Mouse (Mus musculus) neural tube, embryonic 12.5 days (tissue): Measurements from ENCODE around the gene Lenep. TPM values are rescaled to one million over a fixed set of nuclear protein-coding genes. Genes with fewer than 3 reads are reported as not detected.
"Not testable (repeated sequence)": the region's sequence is repeated elsewhere in the genome, so short reads cannot be mapped to it uniquely, and the experiment has no call there.

Source experiments
- ATAC-seq: fragments of 200-750 bp; cut with Nextera tagmentation; 2 replicates; pipeline ENCODE4 v1.8.0; 2017; ENCODE audit warnings: low read depth, mild to moderate bottlenecking, moderate TSS enrichment, moderate library complexity; ENCODE audit not compliant: low FRiP score
- H3K27ac ChIP-seq: fragments of 300-500 bp; sonication (generic); 2 replicates; pipeline ENCODE4 v1.5.1; 2016
- H3K27me3 ChIP-seq: fragments of 300-500 bp; sonication (generic); replicated peaks from 2 replicates; pipeline ENCODE4 v1.6.1; 2016; ENCODE audit warnings: mild to moderate bottlenecking
- H3K36me3 ChIP-seq: fragments of 300-500 bp; sonication (generic); 2 replicates; pipeline ENCODE4 v1.6.1; 2016; ENCODE audit warnings: mild to moderate bottlenecking
- H3K4me1 ChIP-seq: fragments of 300-500 bp; sonication (generic); 2 replicates; pipeline ENCODE4 v1.6.1; 2016
- H3K4me2 ChIP-seq: fragments of 300-500 bp; sonication (generic); replicated peaks from 2 replicates; pipeline ENCODE4 v1.6.1; 2016; ENCODE audit warnings: mild to moderate bottlenecking
- H3K4me3 ChIP-seq: fragments of 300-500 bp; sonication (generic); 2 replicates; pipeline ENCODE4 v1.5.1; 2016
- H3K9ac ChIP-seq: fragments of 300-500 bp; sonication (generic); 2 replicates; pipeline ENCODE4 v1.6.1; 2016; ENCODE audit warnings: mild to moderate bottlenecking
- H3K9me3 ChIP-seq: fragments of 300-500 bp; sonication (generic); 2 replicates; pipeline ENCODE4 v1.6.1; 2016; ENCODE audit warnings: mild to moderate bottlenecking
- WGBS: fragments of 180-500 bp; shearing (Covaris S2); methylation state at CpG from one replicate; pipeline ENCODE4 v1.1.7; 2016; 5-methylcytosine and 5-hydroxymethylcytosine counted together
- polyA plus RNA-seq: library from polyadenylated mRNA; unstranded; fragments of >200 nt; fragmentation: Nextera tagmentation; extraction: Ambion mirVana; gene quantifications from 2 replicates; pipeline ENCODE4 v1.2.1, GENCODE M21; 2016

The Lenep gene
- polyA plus RNA-seq, 1 experiment from 2014 or later: 0.46 TPM

- not testable (repeated sequence) for H3K9ac ChIP-seq, H3K27ac ChIP-seq, H3K27me3 ChIP-seq, H3K9me3 ChIP-seq, H3K4me2 ChIP-seq, ATAC-seq, H3K4me3 ChIP-seq
- Histone ChIP-seq H3K4me1 (peaks cover 11% of the 10 kb centered on the region), H3K36me3 (peaks cover 46% of the 10 kb centered on the region)
- 93% methylated on average over 7 of the region's 7 CpGs for WGBS
Observed at GRCm38 (mm10) chr3:89429021-89429420, 26.4 kb upstream of the Lenep start.

DNA sequence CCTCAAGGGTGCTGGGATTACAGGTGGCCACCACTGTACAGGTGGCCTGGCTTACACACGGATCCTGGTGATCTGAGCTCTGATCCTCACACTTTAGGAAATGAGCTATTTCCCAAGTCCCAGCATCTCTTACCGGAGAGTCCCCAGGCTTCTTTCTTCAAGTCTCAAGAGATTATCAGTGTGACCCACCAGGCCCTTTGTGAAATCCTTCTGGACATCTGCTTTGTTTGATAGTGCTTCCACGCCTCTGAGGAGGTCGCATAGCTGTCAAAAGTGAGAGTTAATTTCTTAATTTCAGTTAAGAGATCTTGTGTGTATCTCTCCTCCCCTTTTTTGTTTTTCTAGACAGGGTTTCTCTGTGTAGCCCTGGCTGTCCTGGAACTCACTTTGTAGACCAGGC lies 23.3 kb upstream of the Lenep start:
- Histone ChIP-seq H3K36me3 (peaks cover 29% of the 10 kb centered on the region), H3K4me3 (no peak overlapping the region), H3K9me3 (no peaks in the 10 kb centered on the region), H3K27ac (no peak overlapping the region), H3K27me3 (no peaks in the 10 kb centered on the region), H3K9ac (no peak overlapping the region), H3K4me1 (peaks cover 31% of the 10 kb centered on the region), H3K4me2 (no peak overlapping the region)
- ATAC-seq: no peak
- 88% methylated on average over 4 of the region's 4 CpGs for WGBS

DNA sequence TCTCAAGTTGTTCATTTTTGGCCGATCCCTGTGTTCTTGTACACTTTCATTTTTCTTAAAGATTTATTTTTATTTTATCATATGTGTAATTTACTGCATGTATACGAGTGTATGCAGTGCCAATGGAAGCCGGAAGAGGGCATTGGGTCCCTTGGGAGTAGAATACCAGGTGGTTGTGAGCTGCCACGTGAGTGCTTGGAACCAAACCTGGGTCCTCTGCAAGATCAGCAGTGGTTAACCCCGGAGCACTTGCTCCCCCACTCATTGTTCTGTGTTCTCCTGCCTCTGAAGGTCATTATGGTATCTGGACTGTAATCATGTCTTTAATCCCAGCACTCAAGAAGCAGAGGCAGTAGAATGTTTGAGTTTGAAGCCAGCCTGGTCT lies 22.5 kb upstream of the Lenep start:
- H3K4me1 ChIP-seq: peaks cover 30% of the 10 kb centered on the region
- H3K4me3 ChIP-seq: no peak overlapping the region
- H3K9me3 ChIP-seq: no peaks in the 10 kb centered on the region
- H3K27ac ChIP-seq: no peak overlapping the region
- no peak overlapping the region for H3K9ac ChIP-seq
- peaks cover 29% of the 10 kb centered on the region for H3K36me3 ChIP-seq
- H3K27me3 ChIP-seq: no peaks in the 10 kb centered on the region
- ATAC-seq: no peak
- 88% methylated on average over 5 of the region's 5 CpGs for WGBS
- no peak overlapping the region for H3K4me2 ChIP-seq

- H3K9ac ChIP-seq: no peak overlapping the region
- no peaks in the 10 kb centered on the region for H3K27me3 ChIP-seq
- H3K4me1 ChIP-seq: peaks cover 35% of the 10 kb centered on the region
- H3K4me2 ChIP-seq: no peak overlapping the region
- no peak for ATAC-seq
- H3K27ac ChIP-seq: no peak overlapping the region
- H3K36me3 ChIP-seq: peaks cover 29% of the 10 kb centered on the region
- no peak overlapping the region for H3K4me3 ChIP-seq
- 94% methylated on average over 5 of the region's 5 CpGs for WGBS
- H3K9me3 ChIP-seq: no peaks in the 10 kb centered on the region
Observed at GRCm38 (mm10) chr3:89424416-89425140, 22.0 kb upstream of the Lenep start.

DNA sequence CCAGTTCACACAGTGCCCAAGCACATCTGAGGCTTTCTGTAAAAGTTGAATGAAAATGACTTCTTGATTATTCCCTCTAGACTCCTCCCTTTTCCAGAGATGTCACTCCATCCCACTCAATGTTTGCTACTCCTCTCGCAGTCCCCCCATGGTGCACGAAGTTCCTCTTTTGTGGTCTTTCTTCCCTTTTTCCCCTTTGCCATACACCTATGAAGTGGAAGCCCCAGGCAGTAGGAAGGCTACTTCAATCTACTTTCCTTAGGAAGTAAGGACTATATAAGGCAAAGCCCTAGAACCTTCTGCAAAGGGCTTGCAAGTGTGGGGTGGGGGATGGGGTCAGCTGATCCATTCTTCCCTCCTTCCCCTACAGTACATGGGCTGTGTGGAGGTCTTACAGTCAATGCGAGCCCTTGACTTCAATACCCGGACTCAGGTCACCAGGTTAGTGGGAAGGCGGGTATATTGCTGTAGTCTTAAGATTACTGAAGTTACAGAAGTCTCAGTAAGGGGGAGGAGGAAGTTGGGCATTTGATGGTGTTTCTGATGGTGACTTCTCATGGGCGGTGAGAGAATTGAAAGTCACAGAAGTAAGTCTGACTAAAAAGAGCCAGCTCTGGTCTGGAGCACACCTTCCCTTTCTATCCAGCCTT lies 20.1 kb upstream of the Lenep start:
- H3K9me3 ChIP-seq: no peaks in the 10 kb centered on the region
- peak overlapping the region; percentile 64 for H3K4me2 ChIP-seq
- ATAC-seq: no peak
- no peak overlapping the region for H3K9ac ChIP-seq
- H3K27ac ChIP-seq: no peak overlapping the region
- 74% methylated on average over 6 of the region's 6 CpGs for WGBS
- peaks cover 29% of the 10 kb centered on the region for H3K36me3 ChIP-seq
- H3K4me3 ChIP-seq: peak overlapping the region; percentile 36; the same call in 1 of the 2 replicates
- H3K27me3 ChIP-seq: no peaks in the 10 kb centered on the region
- H3K4me1 ChIP-seq: peaks cover 44% of the 10 kb centered on the region

DNA sequence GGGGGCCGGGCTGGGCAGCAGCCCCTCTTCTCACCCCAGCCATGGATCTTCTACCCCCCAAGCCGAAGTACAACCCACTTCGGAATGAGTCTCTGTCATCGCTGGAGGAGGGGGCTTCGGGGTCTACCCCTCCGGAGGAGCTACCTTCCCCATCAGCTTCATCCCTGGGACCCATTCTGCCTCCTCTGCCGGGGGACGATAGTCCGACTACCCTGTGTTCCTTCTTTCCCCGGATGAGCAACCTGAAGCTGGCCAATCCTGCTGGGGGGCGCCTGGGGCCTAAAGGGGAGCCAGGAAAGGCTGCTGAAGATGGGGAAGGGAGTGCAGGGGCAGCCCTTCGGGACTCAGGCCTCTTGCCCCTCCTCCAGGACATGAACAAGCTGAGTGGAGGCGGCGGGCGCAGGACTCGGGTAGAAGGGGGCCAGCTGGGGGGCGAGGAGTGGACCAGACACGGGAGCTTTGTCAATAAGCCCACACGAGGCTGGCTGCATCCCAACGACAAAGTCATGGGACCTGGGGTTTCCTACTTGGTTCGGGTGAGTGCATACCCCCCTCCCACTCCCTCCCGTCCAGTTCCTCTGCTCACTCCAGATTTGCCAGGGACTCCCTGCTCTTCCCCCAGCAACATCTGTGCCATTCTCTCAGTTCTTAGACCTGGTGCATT lies 19.3 kb upstream of the Lenep start:
- peak overlapping the region; percentile 60 for H3K9ac ChIP-seq
- peak overlapping the region; percentile 64 for H3K4me2 ChIP-seq
- ATAC-seq: no peak
- H3K36me3 ChIP-seq: peaks cover 23% of the 10 kb centered on the region
- no peaks in the 10 kb centered on the region for H3K27me3 ChIP-seq
- WGBS: 12% methylated on average over 22 of the region's 22 CpGs
- H3K4me3 ChIP-seq: peak overlapping the region; percentile 36
- H3K4me1 ChIP-seq: peaks cover 50% of the 10 kb centered on the region
- peak overlapping the region; percentile 32; the same call in 1 of the 2 replicates for H3K27ac ChIP-seq
- H3K9me3 ChIP-seq: no peaks in the 10 kb centered on the region

GRCm38 (mm10) chr3:89421002-89421774 lies 18.6 kb upstream of the Lenep start:
- Histone ChIP-seq H3K36me3 (peaks cover 16% of the 10 kb centered on the region), H3K4me3 (peak overlapping the region; percentile 36), H3K4me1 (peaks cover 50% of the 10 kb centered on the region), H3K9ac (peak overlapping the region; percentile 60), H3K4me2 (peak overlapping the region; percentile 64), H3K27ac (0 out of 2 replicates have a peak overlapping the region, but pooled peaks have one; percentile 32), H3K9me3 (no peaks in the 10 kb centered on the region), H3K27me3 (no peaks in the 10 kb centered on the region)
- ATAC-seq: no peak
- WGBS: 4% methylated on average over 11 of the region's 11 CpGs

DNA sequence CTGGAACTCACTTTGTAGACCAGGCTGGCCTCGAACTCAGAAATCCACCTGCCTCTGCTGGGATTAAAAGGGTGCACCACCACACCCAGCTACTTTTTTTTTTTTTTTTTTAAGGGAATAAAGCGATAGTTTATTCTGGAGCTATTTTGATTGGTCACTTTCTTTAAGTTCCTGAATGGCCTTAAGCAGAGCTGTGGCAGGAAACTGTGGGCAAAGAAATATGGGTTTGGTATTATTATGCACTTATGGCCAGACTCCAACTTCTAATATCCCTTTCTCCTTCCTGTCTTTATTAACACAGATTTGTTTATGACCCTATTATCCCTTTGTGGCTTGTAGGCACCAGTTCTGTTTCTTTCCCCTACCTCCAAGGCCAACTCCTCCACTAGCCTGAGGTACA lies 17.8 kb upstream of the Lenep start:
- H3K36me3 ChIP-seq: peaks cover 21% of the 10 kb centered on the region
- H3K9ac ChIP-seq: 0 out of 2 replicates have a peak overlapping the region, but pooled peaks have one; percentile 5
- no peak overlapping the region for H3K27ac ChIP-seq
- peaks cover 50% of the 10 kb centered on the region for H3K4me1 ChIP-seq
- H3K4me2 ChIP-seq: peak overlapping the region; percentile 64
- no peak for ATAC-seq
- H3K9me3 ChIP-seq: no peaks in the 10 kb centered on the region
- no peak overlapping the region for H3K4me3 ChIP-seq
- H3K27me3 ChIP-seq: no peaks in the 10 kb centered on the region
- WGBS: 52% methylated on average over 2 of the region's 2 CpGs

DNA sequence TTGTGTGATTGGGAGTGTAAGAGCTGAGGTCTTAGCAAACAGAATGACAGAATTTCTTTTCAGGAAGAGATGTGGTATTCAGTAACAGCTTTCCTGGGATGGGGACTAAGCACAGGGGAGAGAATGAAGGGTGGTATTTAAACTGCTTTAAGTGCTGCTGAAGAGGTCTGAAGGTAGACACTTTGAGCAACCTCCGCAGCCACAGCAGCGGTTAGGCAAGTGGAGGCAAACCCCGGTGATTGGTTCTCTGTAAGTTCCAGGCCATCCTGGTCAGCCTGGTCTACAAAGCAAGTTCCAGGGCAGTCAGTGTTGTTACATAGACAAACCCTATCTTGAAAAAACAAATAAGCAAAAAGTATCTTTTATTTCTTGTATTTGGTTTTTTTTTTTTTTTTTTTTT lies 17.4 kb upstream of the Lenep start:
- H3K9ac ChIP-seq: peak overlapping the region; percentile 64; the same call in 1 of the 2 replicates
- ATAC-seq: no peak
- H3K9me3 ChIP-seq: no peaks in the 10 kb centered on the region
- H3K36me3 ChIP-seq: peaks cover 21% of the 10 kb centered on the region
- H3K27me3 ChIP-seq: no peaks in the 10 kb centered on the region
- peak overlapping the region; percentile 56 for H3K4me3 ChIP-seq
- H3K4me1 ChIP-seq: peaks cover 50% of the 10 kb centered on the region
- H3K4me2 ChIP-seq: peak overlapping the region; percentile 80
- 18% methylated on average over 3 of the region's 3 CpGs for WGBS
- H3K27ac ChIP-seq: 0 out of 2 replicates have a peak overlapping the region, but pooled peaks have one; percentile 70

DNA sequence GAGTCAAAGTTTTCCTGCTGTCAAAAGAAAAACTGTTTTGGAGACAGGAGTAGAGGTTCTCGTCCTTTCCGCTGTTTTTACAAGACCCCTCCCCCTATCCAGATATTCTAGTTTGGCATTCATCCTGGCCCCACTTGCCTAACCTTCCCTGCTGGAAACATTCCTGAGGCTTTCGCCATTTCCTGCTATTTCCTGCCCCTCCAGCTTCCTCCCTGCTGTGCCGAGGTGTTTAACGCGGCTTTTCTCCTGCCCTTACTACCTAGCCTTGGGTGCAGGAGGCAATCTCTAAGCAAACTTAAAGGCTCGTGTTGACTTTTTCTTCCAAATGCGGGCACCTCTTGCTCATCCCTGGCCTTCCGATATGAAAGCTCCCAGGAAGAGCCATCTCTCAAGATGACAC lies 17.0 kb upstream of the Lenep start:
- H3K27ac ChIP-seq: 0 out of 2 replicates have a peak overlapping the region, but pooled peaks have one; percentile 70
- H3K36me3 ChIP-seq: peaks cover 21% of the 10 kb centered on the region
- H3K4me1 ChIP-seq: peaks cover 50% of the 10 kb centered on the region
- 1% methylated on average over 9 of the region's 9 CpGs for WGBS
- ATAC-seq: no peak
- H3K4me3 ChIP-seq: peak overlapping the region; percentile 56
- H3K9me3 ChIP-seq: no peaks in the 10 kb centered on the region
- H3K27me3 ChIP-seq: no peaks in the 10 kb centered on the region
- H3K9ac ChIP-seq: peak overlapping the region; percentile 64
- H3K4me2 ChIP-seq: peak overlapping the region; percentile 80

GRCm38 (mm10) chr3:89418861-89419250 lies 16.3 kb upstream of the Lenep start:
- Histone ChIP-seq H3K4me3 (peak overlapping the region; percentile 56), H3K27ac (peak overlapping the region; percentile 70), H3K4me2 (peak overlapping the region; percentile 80), H3K4me1 (peaks cover 50% of the 10 kb centered on the region), H3K9me3 (no peaks in the 10 kb centered on the region), H3K9ac (peak overlapping the region; percentile 64), H3K27me3 (no peaks in the 10 kb centered on the region), H3K36me3 (peaks cover 19% of the 10 kb centered on the region)
- WGBS: under 1% methylated on average over 16 of the region's 16 CpGs
- ATAC-seq: peak; percentile 22
